Mouse (Mus musculus): Measurements from ENCODE around the gene Camk1d. TPM values are rescaled to one million over a fixed set of nuclear protein-coding genes. Genes with fewer than 3 reads are reported as not detected.
"Not testable (repeated sequence)": the region's sequence is repeated elsewhere in the genome, so short reads cannot be mapped to it uniquely, and the experiment has no call there.

Camk1d gene
- polyA plus RNA-seq, 1 experiment from 2014 or later, result 1.4 TPM

DNA sequence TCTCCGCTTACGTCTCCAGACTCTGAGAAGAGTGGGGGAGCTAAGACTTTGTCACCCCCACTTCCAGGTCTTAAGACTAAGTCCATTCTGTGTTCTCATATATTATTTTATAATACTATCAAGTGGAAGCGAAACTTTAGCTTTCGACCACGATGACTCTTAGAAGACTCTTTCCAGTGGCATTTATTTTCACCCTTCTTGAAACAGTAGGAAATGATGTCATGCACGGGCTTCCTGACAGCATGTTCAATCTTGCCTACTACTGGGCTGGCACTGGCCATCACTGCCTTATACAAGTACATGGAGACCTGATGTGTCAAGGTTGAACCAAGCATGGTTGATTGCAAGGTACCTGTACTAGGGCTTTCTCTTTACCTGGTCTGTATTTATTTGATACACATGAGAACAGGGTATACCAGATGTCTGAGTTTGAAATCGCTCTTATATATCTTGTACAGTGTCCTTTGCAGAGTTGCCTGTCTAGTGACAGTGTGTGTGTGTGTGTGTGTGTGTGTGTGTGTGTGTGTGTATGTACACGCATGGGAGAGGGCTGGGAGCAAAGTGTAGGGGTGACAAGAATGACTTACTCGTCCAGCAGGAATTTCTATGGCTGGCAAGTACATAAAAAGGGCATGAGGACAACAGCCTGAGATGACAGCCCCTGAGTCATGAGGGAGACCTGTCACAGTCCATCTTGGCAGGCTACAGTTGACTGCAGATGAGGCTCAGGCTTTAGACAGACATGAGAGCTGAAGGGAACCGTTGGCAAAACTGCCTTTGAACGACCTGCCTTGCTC lies 417.4 kb downstream of the Camk1d start:
- H3K27me3 ChIP-seq (ENCODE audit: low read depth, poor library complexity, severe bottlenecking), result no peaks in the 10 kb centered on the region
- 90% methylated on average over 11 of the region's 11 CpGs for WGBS
- no peak for DNase-seq (ENCODE audit: low spot score)
- no peaks in the 10 kb centered on the region for H3K9me3 ChIP-seq (replicated peaks)
- no peak overlapping the region for H3K4me3 ChIP-seq
- no peaks in the 10 kb centered on the region for H3K36me3 ChIP-seq
- H3K4me1 ChIP-seq, result 0 out of 2 replicates have a peak, but pooled peaks cover 3% of the 10 kb centered on the region
- no peak overlapping the region for H3K27ac ChIP-seq (replicated peaks)

DNA sequence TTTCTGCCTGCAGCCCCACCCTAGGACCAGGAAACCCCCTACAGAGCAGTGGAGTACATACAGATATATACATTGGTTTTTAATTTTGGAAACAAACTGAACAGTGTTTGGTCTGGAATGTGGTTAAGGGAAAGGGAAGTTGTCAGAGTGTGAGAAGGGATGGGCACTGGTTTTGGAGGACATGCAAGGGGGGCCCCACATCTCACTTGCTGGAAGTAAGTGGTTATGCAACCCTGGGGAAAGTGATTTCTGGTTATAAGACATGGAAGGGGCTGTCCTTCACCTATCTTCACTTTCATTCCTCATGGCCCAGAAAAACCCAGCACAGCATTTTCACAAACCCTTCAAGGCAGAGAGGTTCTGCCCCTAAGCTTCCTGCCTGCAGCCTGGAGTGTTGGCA lies 419.2 kb downstream of the Camk1d start:
- no peaks in the 10 kb centered on the region for H3K9me3 ChIP-seq (replicated peaks)
- no peak overlapping the region for H3K4me3 ChIP-seq
- H3K36me3 ChIP-seq, result no peaks in the 10 kb centered on the region
- H3K27ac ChIP-seq (replicated peaks), result no peak overlapping the region
- H3K27me3 ChIP-seq (ENCODE audit: low read depth, poor library complexity, severe bottlenecking), result no peaks in the 10 kb centered on the region
- 0 out of 2 replicates have a peak, but pooled peaks cover 3% of the 10 kb centered on the region for H3K4me1 ChIP-seq
- no peak for DNase-seq (ENCODE audit: low spot score)

DNA sequence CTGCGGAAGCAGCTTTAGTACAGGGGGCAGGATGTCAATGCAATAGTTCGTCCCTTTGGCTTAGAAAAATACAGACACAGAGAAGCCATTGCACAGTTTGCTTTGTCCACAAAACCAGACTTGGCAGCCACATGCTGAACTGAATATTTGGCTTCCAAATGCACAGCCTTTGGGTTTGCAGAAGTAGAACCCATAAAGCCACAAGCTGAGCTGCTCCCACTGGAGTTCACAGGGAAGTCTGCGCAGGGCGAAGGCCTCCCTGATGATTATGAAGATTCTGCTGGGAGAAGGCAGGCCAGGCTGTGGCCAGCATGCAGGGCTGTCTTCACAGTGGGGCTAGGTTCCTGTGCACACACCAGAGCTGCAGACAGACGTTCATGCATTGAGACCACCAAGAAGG lies 419.9 kb downstream of the Camk1d start:
- DNase-seq (ENCODE audit: low spot score), result no peak
- H3K9me3 ChIP-seq (replicated peaks), result no peaks in the 10 kb centered on the region
- no peaks in the 10 kb centered on the region for H3K36me3 ChIP-seq
- H3K4me3 ChIP-seq, result no peak overlapping the region
- no peaks in the 10 kb centered on the region for H3K27me3 ChIP-seq (ENCODE audit: low read depth, poor library complexity, severe bottlenecking)
- WGBS, result 81% methylated on average over 5 of the region's 5 CpGs
- H3K4me1 ChIP-seq, result 0 out of 2 replicates have a peak, but pooled peaks cover 3% of the 10 kb centered on the region
- H3K27ac ChIP-seq (replicated peaks), result no peak overlapping the region

DNA sequence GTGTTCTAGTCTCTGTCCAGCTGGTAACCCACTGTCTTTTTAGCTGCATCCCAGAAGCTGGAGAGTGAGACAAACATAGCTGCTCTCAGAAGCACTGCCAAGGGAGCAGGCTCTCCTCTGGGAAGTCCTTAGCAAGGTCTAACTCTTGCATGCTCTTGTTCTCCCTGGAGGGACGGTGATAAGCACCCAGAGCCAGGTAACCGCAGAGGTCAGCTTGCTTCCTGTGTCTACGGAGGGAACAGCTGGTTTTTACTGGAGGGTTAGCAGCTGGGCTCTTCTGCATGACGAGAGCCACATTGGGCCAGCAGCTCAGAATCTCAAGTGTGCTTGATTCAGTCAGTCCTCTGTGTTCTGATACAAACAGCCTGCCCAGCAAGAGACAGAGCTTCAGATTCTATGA lies 425.7 kb downstream of the Camk1d start:
- H3K4me3 ChIP-seq, result no peak overlapping the region
- H3K27me3 ChIP-seq (ENCODE audit: low read depth, poor library complexity, severe bottlenecking), result no peaks in the 10 kb centered on the region
- no peaks in the 10 kb centered on the region for H3K36me3 ChIP-seq
- H3K4me1 ChIP-seq, result no peaks in the 10 kb centered on the region
- no peak overlapping the region for H3K27ac ChIP-seq (replicated peaks)
- WGBS, result 83% methylated on average over 4 of the region's 4 CpGs
- 0 out of 2 replicates have a peak, but pooled peaks cover 6% of the 10 kb centered on the region for H3K9me3 ChIP-seq (replicated peaks)
- no peak for DNase-seq (ENCODE audit: low spot score)

DNA sequence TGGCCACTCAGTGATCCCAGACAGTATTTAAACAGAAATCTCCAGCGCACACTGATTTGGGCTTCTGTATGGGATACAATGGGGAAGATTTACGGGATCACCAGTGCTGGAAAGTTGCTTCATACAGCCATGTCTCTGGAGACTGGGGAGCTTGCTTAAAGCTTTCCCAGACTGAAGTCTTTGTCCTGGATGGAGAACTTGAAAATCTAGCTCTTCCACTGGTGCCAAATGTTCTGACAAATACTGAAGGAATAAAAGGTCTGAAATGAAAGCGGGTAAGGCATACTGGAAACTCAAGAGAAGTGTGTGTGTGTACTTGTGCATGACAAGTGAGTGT lies 427.3 kb downstream of the Camk1d start:
- WGBS, result 90% methylated on average over 3 of the region's 3 CpGs
- no peak overlapping the region for H3K27ac ChIP-seq (replicated peaks)
- no peak for DNase-seq (ENCODE audit: low spot score)
- H3K9me3 ChIP-seq (replicated peaks), result 0 out of 2 replicates have a peak, but pooled peaks cover 6% of the 10 kb centered on the region
- H3K4me3 ChIP-seq, result no peak overlapping the region
- no peaks in the 10 kb centered on the region for H3K4me1 ChIP-seq
- no peaks in the 10 kb centered on the region for H3K27me3 ChIP-seq (ENCODE audit: low read depth, poor library complexity, severe bottlenecking)
- H3K36me3 ChIP-seq, result no peaks in the 10 kb centered on the region

DNA sequence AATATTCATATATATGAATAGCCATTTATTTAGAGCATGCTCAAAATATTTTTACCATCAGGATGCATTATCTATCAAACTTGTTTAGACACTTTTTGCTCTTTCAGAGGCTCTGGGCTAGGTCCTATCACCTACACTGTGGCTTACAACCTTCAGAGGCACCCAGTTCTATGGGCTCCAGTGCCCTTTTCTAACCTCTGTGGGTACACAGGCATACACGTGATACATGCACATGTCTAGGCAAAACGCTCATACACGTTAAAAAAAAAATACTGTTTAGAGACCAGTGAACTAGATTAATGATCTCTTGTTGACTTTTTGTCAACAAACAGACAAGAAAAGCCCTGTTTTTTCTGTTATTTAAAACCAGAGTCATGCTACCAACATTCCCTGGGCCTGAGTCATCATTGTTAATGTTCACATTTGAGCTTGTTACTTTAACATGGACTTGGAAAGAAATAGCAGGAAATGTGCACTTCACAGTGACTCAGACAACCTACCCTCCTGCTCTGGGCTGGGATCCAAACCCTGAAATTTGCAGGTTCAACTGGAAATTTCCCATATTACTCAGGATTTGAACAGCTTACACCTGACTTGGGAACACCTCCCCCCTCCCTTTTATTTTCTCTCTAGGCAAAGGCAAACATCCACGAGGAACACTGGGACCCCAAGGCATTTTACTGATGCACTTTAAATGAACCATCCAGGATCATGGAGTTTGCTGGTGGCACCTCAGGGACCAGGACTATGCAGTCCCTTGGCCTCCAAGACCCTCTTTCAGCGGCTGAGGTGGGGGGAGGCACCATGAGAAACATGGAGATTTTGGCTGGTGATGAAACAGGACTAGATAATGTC lies 427.9 kb downstream of the Camk1d start:
- Histone ChIP-seq H3K27me3 (ENCODE audit: low read depth, poor library complexity, severe bottlenecking) (no peaks in the 10 kb centered on the region), H3K4me3 (no peak overlapping the region)
- WGBS, result 85% methylated on average over 5 of the region's 5 CpGs

DNA sequence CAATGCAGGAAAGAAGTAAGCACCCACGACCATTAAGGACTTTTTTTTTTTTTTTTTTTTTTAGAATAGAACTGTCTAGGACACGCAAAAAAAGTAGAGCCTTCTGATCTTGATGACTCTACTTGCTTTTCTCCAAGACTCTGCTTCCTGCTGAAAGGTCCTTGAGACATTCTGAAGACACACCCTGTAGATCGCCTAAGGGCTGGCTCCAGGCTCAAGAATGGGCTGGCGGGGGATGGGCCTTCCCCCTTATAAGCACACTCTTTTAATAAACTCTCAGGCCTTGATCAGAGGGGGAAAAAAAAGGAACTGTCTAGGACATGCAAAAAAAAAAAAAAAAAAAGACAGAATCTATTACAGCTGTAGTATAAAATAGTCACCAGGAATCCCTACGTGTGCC lies 430.0 kb downstream of the Camk1d start:
- Histone ChIP-seq H3K27me3 (ENCODE audit: low read depth, poor library complexity, severe bottlenecking) (no peaks in the 10 kb centered on the region), H3K4me1 (no peaks in the 10 kb centered on the region), H3K9me3 (replicated peaks) (0 out of 2 replicates have a peak, but pooled peaks cover 6% of the 10 kb centered on the region), H3K27ac (replicated peaks) (no peak overlapping the region), H3K4me3 (no peak overlapping the region), H3K36me3 (no peaks in the 10 kb centered on the region)
- no peak for DNase-seq (ENCODE audit: low spot score)
- WGBS, result 90% methylated on average over 5 of the region's 5 CpGs

More for the DNA sequence above, 427.9 kb downstream of the Camk1d start:
- Histone ChIP-seq H3K36me3 (no peaks in the 10 kb centered on the region), H3K27ac (replicated peaks) (no peak overlapping the region), H3K4me1 (no peaks in the 10 kb centered on the region), H3K9me3 (replicated peaks) (0 out of 2 replicates have a peak, but pooled peaks cover 6% of the 10 kb centered on the region)
- DNase-seq (ENCODE audit: low spot score), result no peak

DNA sequence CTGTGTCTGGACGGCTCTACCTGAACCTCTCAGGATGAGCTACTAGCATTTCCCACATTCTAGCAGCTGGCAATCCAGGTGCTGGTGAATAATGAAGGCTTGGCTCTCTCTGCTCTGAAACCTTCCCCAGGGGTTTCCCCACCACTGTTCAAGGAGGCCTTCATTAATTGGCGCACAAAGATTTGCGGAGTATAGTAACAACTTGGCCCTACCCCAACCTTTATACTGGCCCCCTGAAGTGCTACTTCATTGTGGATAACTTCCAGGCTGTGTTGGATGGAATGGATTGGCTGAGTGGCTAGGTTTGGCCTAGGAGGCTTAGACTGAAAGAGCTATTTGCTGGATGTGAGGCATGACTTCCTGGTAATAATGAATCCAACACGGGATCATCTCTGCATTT lies 431.7 kb downstream of the Camk1d start:
- 0 out of 2 replicates have a peak, but pooled peaks cover 6% of the 10 kb centered on the region for H3K9me3 ChIP-seq (replicated peaks)
- no peak for DNase-seq (ENCODE audit: low spot score)
- H3K36me3 ChIP-seq, result no peaks in the 10 kb centered on the region
- no peak overlapping the region for H3K4me3 ChIP-seq
- H3K27me3 ChIP-seq (ENCODE audit: low read depth, poor library complexity, severe bottlenecking), result no peaks in the 10 kb centered on the region
- WGBS, result 86% methylated on average over 4 of the region's 4 CpGs
- H3K4me1 ChIP-seq, result no peaks in the 10 kb centered on the region
- H3K27ac ChIP-seq (replicated peaks), result no peak overlapping the region

DNA sequence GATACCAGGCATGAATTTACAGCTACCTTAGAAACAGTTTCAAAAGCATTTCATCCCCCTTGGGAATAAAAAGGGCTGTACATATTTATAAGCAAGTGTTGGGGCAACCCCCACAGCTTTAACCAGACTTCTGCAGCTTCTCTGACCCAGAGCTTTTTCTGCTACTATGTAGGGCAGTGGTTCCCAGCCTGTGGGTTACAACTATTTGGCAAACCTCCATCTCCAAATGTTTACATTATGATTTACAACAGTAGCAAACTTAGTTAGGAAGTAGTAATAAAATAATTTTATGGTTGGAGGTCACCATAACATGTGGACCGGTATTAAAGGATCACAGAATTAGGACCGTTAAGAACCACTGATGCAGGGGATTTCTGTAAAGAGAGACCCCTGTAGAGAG lies 446.3 kb downstream of the Camk1d start:
- Histone ChIP-seq H3K27me3 (ENCODE audit: low read depth, poor library complexity, severe bottlenecking) (no peaks in the 10 kb centered on the region), H3K36me3 (no peaks in the 10 kb centered on the region), H3K9me3 (replicated peaks) (0 out of 2 replicates have a peak, but pooled peaks cover 3% of the 10 kb centered on the region), H3K4me3 (no peak overlapping the region), H3K4me1 (no peaks in the 10 kb centered on the region), H3K27ac (replicated peaks) (no peak overlapping the region)
- DNase-seq (ENCODE audit: low spot score), result no peak
- WGBS, result 90% methylated on average over 2 of the region's 2 CpGs

DNA sequence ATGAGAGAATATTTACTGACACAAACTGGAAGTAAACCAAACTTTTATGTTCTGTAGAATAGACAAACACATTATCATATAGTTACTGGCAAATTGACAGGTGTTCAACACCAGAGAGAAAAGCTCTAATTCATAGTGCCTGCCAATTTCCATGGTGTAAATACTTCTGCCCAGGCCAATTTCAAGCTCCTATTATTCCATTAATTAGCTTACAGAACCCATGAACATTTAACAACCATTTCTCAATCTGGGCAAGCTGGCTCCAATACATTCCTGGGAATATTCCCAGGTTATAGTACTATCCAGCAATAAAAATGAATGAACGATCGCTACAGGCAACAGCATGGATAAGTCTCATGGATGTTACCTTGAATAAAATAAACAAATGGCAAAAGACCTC lies 452.0 kb downstream of the Camk1d start:
- Histone ChIP-seq H3K4me3 (no peak overlapping the region), H3K9me3 (replicated peaks) (no peaks in the 10 kb centered on the region), H3K36me3 (no peaks in the 10 kb centered on the region), H3K4me1 (no peaks in the 10 kb centered on the region), H3K27ac (replicated peaks) (no peak overlapping the region), H3K27me3 (ENCODE audit: low read depth, poor library complexity, severe bottlenecking) (no peaks in the 10 kb centered on the region)
- WGBS, result 93% methylated on average over 2 of the region's 2 CpGs
- DNase-seq (ENCODE audit: low spot score), result no peak

DNA sequence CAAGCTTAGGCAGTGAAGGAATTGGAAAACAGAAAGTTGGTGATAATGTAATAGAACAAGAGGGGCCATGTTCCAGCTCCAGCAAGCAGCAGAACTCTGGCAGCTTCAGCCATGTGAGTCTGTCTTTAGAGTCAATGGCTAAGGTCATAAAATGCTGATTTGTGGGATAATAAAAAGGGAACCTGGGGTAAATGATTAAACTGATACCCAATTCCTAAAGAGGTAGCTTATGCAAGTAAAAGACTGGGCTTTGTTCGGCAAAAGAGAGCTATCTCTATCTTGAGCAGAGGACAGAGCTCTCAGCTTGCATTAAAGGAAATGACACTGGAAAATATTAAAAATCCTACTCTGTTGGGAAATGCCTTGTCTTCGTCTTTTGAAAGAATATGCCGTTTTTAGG lies 456.1 kb downstream of the Camk1d start:
- WGBS, result 89% methylated on average over 3 of the region's 3 CpGs
- Histone ChIP-seq H3K4me1 (no peaks in the 10 kb centered on the region), H3K27ac (replicated peaks) (no peak overlapping the region), H3K4me3 (no peak overlapping the region), H3K36me3 (no peaks in the 10 kb centered on the region), H3K27me3 (ENCODE audit: low read depth, poor library complexity, severe bottlenecking) (no peaks in the 10 kb centered on the region), H3K9me3 (replicated peaks) (no peaks in the 10 kb centered on the region)
- DNase-seq (ENCODE audit: low spot score), result no peak

DNA sequence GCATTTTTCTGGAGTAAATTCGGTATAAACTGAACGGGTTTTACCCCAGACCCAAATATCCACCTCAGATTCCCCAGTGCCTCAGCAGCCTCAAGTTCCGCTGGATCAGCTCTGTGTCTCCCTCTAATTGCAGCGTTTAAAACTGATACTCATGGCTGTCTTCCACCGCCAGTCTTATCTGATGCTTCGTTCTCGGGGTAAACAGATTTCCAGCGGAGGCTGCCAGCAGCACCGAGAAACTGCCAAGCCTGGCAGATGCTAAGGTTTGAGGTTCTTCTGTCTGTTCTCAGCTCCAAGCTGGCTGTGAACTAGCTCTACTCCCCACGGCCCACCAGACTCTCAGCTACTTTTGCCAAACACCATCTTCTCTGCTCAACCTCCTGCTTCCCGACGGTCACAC lies 464.3 kb downstream of the Camk1d start:
- H3K27me3 ChIP-seq (ENCODE audit: low read depth, poor library complexity, severe bottlenecking), result no peaks in the 10 kb centered on the region
- no peaks in the 10 kb centered on the region for H3K9me3 ChIP-seq (replicated peaks)
- H3K27ac ChIP-seq (replicated peaks), result no peak overlapping the region
- H3K36me3 ChIP-seq, result no peaks in the 10 kb centered on the region
- no peak for DNase-seq (ENCODE audit: low spot score)
- WGBS, result 81% methylated on average over 12 of the region's 12 CpGs
- no peak overlapping the region for H3K4me3 ChIP-seq
- H3K4me1 ChIP-seq, result no peaks in the 10 kb centered on the region

DNA sequence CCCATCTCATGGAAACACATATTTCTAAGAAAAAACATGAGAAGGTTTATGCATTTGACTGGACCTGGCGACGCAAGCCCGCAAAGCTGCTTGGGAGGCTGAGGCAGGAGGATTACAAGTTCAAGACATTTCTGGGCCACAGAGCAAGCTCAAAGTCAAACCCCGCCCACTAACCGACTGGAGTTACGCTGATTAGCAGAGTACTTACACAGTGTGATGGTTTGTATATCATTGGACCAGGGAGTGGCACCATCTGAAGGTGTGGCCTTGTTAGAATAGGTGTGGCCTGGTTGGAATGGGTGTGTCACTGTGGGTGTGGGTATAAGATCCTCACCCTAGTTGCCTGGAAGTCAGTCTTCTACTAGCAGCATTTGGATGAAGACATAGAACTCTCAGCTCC lies 465.1 kb downstream of the Camk1d start:
- H3K4me3 ChIP-seq; H3K27me3 ChIP-seq (ENCODE audit: low read depth, poor library complexity, severe bottlenecking); H3K27ac ChIP-seq (replicated peaks); H3K4me1 ChIP-seq; DNase-seq (ENCODE audit: low spot score); H3K9me3 ChIP-seq (replicated peaks); H3K36me3 ChIP-seq: not testable (repeated sequence)
- WGBS, result 89% methylated on average over 6 of the region's 6 CpGs

Data from midbrain, embryonic 10.5 days (tissue).